Mouse (Mus musculus) myocyte (in vitro differentiated cells): Measurements from ENCODE around the gene Tsen34. TPM values are rescaled to one million over a fixed set of nuclear protein-coding genes. Genes with fewer than 3 reads are reported as not detected.
A peak's percentile ranks its signal among the peaks of the same experiment; 100 is the strongest.
"Not testable (repeated sequence)": the region's sequence is repeated elsewhere in the genome, so short reads cannot be mapped to it uniquely, and the experiment has no call there.

ENCODE experiments used
- H3K27me3 ChIP-seq: one replicate; pipeline ENCODE4 v1.6.1; 2011; ENCODE audit not compliant: control insufficient read depth, insufficient read depth, insufficient read length
- H3K36me3 ChIP-seq: one replicate; pipeline ENCODE4 v1.6.1; 2011; ENCODE audit not compliant: control insufficient read depth, insufficient read depth
- H3K4me2 ChIP-seq: one replicate; pipeline ENCODE4 v1.6.1; 2011; ENCODE audit warnings: low read depth, control low read depth
- H3K4me3 ChIP-seq: one replicate; pipeline ENCODE4 v1.5.1; 2011; ENCODE audit warnings: mild to moderate bottlenecking, control low read depth, moderate library complexity
- H3K79me2 ChIP-seq: one replicate; pipeline ENCODE4 v1.6.1; 2011; ENCODE audit not compliant: control insufficient read depth, insufficient read depth
- H3ac ChIP-seq: one replicate; pipeline ENCODE4 v1.6.1; 2011; ENCODE audit not compliant: control insufficient read depth, insufficient read length
- CEBPB ChIP-seq: IDR thresholded peaks from 2 replicates; pipeline ENCODE4 v1.6.1; 2011; ENCODE audit warnings: mild to moderate bottlenecking, moderate library complexity; ENCODE audit not compliant: poor library complexity, insufficient read depth, severe bottlenecking
- E2F4 ChIP-seq: IDR thresholded peaks from one replicate; pipeline ENCODE4 v1.6.1; 2011; ENCODE audit warnings: mild to moderate bottlenecking, control low read depth, moderate library complexity; ENCODE audit not compliant: insufficient read depth
- MAX ChIP-seq: IDR thresholded peaks from one replicate; pipeline ENCODE4 v1.6.1; 2011; ENCODE audit warnings: low read depth, mild to moderate bottlenecking, control low read depth
- MYOD1 ChIP-seq, 3 experiments: IDR thresholded peaks; one replicate each; pipeline ENCODE4 v1.6.1; 2011; ENCODE audit warnings: control low read depth in 2 of 3, low read depth in 2 of 3, mild to moderate bottlenecking in 2 of 3, moderate library complexity in 1 of 3; ENCODE audit not compliant: insufficient read length in 2 of 3, control insufficient read depth in 1 of 3
- MYOG ChIP-seq, 3 experiments: IDR thresholded peaks; one replicate each; pipeline ENCODE4 v1.6.1; 2011; ENCODE audit warnings: control low read depth in 2 of 3, low read depth in 2 of 3, mild to moderate bottlenecking in 2 of 3; ENCODE audit not compliant: insufficient read length in 2 of 3, control insufficient read depth in 1 of 3, insufficient read depth in 1 of 3
- POLR2A ChIP-seq: IDR thresholded peaks from one replicate; pipeline ENCODE4 v1.6.1; 2011; ENCODE audit warnings: low read depth, mild to moderate bottlenecking, control low read depth, moderate library complexity; ENCODE audit not compliant: insufficient read length
- POLR2AphosphoS2 ChIP-seq: IDR thresholded peaks from one replicate; pipeline ENCODE4 v1.6.1; 2011; ENCODE audit warnings: low read depth, control low read depth; ENCODE audit not compliant: insufficient read length
- REST ChIP-seq: IDR thresholded peaks from one replicate; pipeline ENCODE4 v1.6.1; 2011; ENCODE audit warnings: mild to moderate bottlenecking, control low read depth, moderate library complexity; ENCODE audit not compliant: insufficient read depth, insufficient read length
- SRF ChIP-seq: IDR thresholded peaks from one replicate; pipeline ENCODE4 v1.6.1; 2011; ENCODE audit warnings: low read depth; ENCODE audit not compliant: control insufficient read depth, insufficient read length
- TCF12 ChIP-seq: IDR thresholded peaks from one replicate; pipeline ENCODE4 v1.6.1; 2011; ENCODE audit warnings: mild to moderate bottlenecking, control low read depth; ENCODE audit not compliant: poor library complexity, insufficient read depth, severe bottlenecking
- TCF3 ChIP-seq: IDR thresholded peaks from one replicate; pipeline ENCODE4 v1.6.1; 2011; ENCODE audit warnings: low read depth, control low read depth; ENCODE audit not compliant: insufficient read length
- USF1 ChIP-seq: IDR thresholded peaks from one replicate; pipeline ENCODE4 v1.6.1; 2011; ENCODE audit warnings: low read depth, mild to moderate bottlenecking, control low read depth, moderate library complexity
- polyA plus RNA-seq: library from polyadenylated mRNA; unstranded; fragments of >200 nt; fragmentation: generic; extraction: Trizol; gene quantifications from one replicate; pipeline ENCODE4 v1.2.1, GENCODE M21; 2012; ENCODE audit warnings: missing spikeins

Gene Tsen34
- polyA plus RNA-seq, 1 experiment = 93.9 TPM

GRCm38 (mm10) chr7:3698471-3698870 lies 5.8 kb downstream of the Tsen34 start:
- no peak overlapping the region for H3K4me3 ChIP-seq
- H3ac ChIP-seq = no peak overlapping the region
- H3K36me3 ChIP-seq = no peaks in the 10 kb centered on the region
- peaks cover 4% of the 10 kb centered on the region for H3K79me2 ChIP-seq
- TF ChIP-seq USF1 (no peak), POLR2AphosphoS2 (no peak), POLR2A (no peak), TCF3 (no peak), MYOG (IDR thresholded peaks at IDR 0.05; ENCODE audit: control insufficient read depth in 1 of 3, insufficient read depth in 1 of 3, insufficient read length in 2 of 3, low read depth in 2 of 3) (no peak)
- no peak overlapping the region for H3K4me2 ChIP-seq
- H3K27me3 ChIP-seq = no peaks in the 10 kb centered on the region

GRCm38 (mm10) chr7:3703148-3703878 lies 10.7 kb downstream of the Tsen34 start:
- Histone ChIP-seq H3ac (peak overlapping the region; percentile 62), H3K36me3 (peaks cover 18% of the 10 kb centered on the region), H3K27me3 (no peaks in the 10 kb centered on the region), H3K4me3 (peak overlapping the region; percentile 94), H3K79me2 (peaks cover 15% of the 10 kb centered on the region), H3K4me2 (peak overlapping the region; percentile 77)
- no peak for TF ChIP-seq USF1
- TF ChIP-seq CEBPB = no peak
- TF ChIP-seq POLR2A = no peak
- TF ChIP-seq E2F4 = no peak
- TF ChIP-seq REST = no peak
- no peak for TF ChIP-seq MYOG (IDR thresholded peaks at IDR 0.05; ENCODE audit: control insufficient read depth in 1 of 3, insufficient read depth in 1 of 3, insufficient read length in 2 of 3, low read depth in 2 of 3)
- no peak for TF ChIP-seq POLR2AphosphoS2
- TF ChIP-seq TCF3 = no peak
- TF ChIP-seq MYOD1 (IDR thresholded peaks at IDR 0.05; ENCODE audit: control insufficient read depth in 1 of 3, insufficient read length in 2 of 3, low read depth in 2 of 3) = no peak
- TF ChIP-seq SRF = no peak

GRCm38 (mm10) chr7:3703879-3704441 lies 11.3 kb downstream of the Tsen34 start, which contains the start of gene Rps9:
Gene Rps9, plus strand, starts transcription at chr7:3703993.
- peaks cover 18% of the 10 kb centered on the region for H3K36me3 ChIP-seq

GRCm38 (mm10) chr7:3704475-3704874 lies 11.8 kb downstream of the Tsen34 start:
- no peak for TF ChIP-seq CEBPB
- TF ChIP-seq USF1 = no peak
- no peak for TF ChIP-seq SRF
- peak; percentile 64 for TF ChIP-seq MAX
- TF ChIP-seq POLR2AphosphoS2 = peak; percentile 35
- no peak for TF ChIP-seq MYOD1 (IDR thresholded peaks at IDR 0.05; ENCODE audit: control insufficient read depth in 1 of 3, insufficient read length in 2 of 3, low read depth in 2 of 3)
- no peak for TF ChIP-seq TCF3
- no peak for TF ChIP-seq TCF12
- no peak for TF ChIP-seq REST
- TF ChIP-seq POLR2A = peak; percentile 32
- peaks cover 18% of the 10 kb centered on the region for H3K36me3 ChIP-seq
- peak overlapping the region; percentile 84 for H3K4me2 ChIP-seq
- peak overlapping the region; percentile 94 for H3K4me3 ChIP-seq
- H3K79me2 ChIP-seq = peaks cover 15% of the 10 kb centered on the region
- H3ac ChIP-seq = peak overlapping the region; percentile 62
- H3K27me3 ChIP-seq = no peaks in the 10 kb centered on the region

More at GRCm38 (mm10) chr7:3703879-3704441, 11.3 kb downstream of the Tsen34 start, which contains the start of gene Rps9:
- H3K4me2 ChIP-seq = peak within 1 kb of the TSS; percentile 84
- H3K27me3 ChIP-seq = no peaks in the 10 kb centered on the region
- TF ChIP-seq E2F4 = no peak
- peak in 1 of 3 experiments; percentile 1 for TF ChIP-seq MYOD1 (IDR thresholded peaks at IDR 0.05; ENCODE audit: control insufficient read depth in 1 of 3, insufficient read length in 2 of 3, low read depth in 2 of 3)
- TF ChIP-seq POLR2AphosphoS2 = peak; percentile 98
- peak; percentile 97 for TF ChIP-seq POLR2A
- peak within 1 kb of the TSS; percentile 94 for H3K4me3 ChIP-seq
- H3ac ChIP-seq = peak within 1 kb of the TSS; percentile 62
- peaks cover 15% of the 10 kb centered on the region for H3K79me2 ChIP-seq

- H3ac ChIP-seq, H3K27me3 ChIP-seq: not testable (repeated sequence)
- peaks cover 18% of the 10 kb centered on the region for H3K36me3 ChIP-seq
- peak overlapping the region; percentile 84 for H3K4me2 ChIP-seq
- H3K79me2 ChIP-seq = peaks cover 15% of the 10 kb centered on the region
- peak overlapping the region; percentile 94 for H3K4me3 ChIP-seq
Observed at GRCm38 (mm10) chr7:3705461-3705860, 12.8 kb downstream of the Tsen34 start.
